Mouse (Mus musculus): ENCODE data around the gene Rassf9. TPM values are rescaled to one million over a fixed set of nuclear protein-coding genes. Genes with fewer than 3 reads are reported as not detected.

Rassf9 gene
- 8.3 TPM for polyA plus RNA-seq (2014; fragmentation: Illumina TruSeq; extraction: RNeasy Lipid Tissue Mini Kit (QIAGEN cat#74804))

GRCm38 (mm10) chr10:102511807-102512461, at the start of gene Rassf9:
Gene Rassf9, plus strand, starts transcription at chr10:102512222.

DNA sequence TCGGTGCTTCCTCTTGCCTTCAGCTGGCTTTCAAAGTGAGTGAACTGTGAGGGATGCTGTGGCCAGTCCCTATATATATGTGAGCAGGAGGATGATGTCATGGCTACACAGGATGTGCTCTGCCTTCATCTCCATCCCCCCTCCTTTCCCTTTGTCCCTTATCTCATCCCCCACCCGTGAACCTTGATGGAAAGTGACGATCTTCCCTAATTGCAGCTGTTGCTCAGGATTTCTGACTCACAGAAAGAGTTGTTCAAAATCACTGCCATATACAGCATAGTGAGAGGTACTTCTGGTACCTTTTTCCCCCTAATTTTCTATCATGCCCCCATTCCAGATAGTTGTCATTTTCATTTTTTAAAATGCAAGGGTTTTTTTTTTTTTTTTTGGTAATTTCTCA, 21.6 kb upstream of the Rassf9 start, which contains the start of gene Nts:
TSS of gene Nts (minus strand) at position 101 of the 400 bp plus-strand sequence.

Other genes starting within 250 kb of the Rassf9 start
- gene Nts, start 21.7 kb upstream of the Rassf9 start, polyA plus RNA-seq (2014; fragmentation: Illumina TruSeq; extraction: RNeasy Lipid Tissue Mini Kit (QIAGEN cat#74804)), result 1.7 TPM